Mouse (Mus musculus): ENCODE data around the gene Plcxd3. TPM values are rescaled to one million over a fixed set of nuclear protein-coding genes. Genes with fewer than 3 reads are reported as not detected.
"Not testable (repeated sequence)": the region's sequence is repeated elsewhere in the genome, so short reads cannot be mapped to it uniquely, and the experiment has no call there.

Plcxd3 gene
- polyA plus RNA-seq, 1 experiment: 0.37 TPM

- DNase-seq (ENCODE audit: low spot score): no peak
Measured at GRCm38 (mm10) chr15:4559121-4559520, 183.8 kb downstream of the Plcxd3 start.

- DNase-seq (ENCODE audit: low spot score): no peak
Measured at GRCm38 (mm10) chr15:4561431-4561970, 186.2 kb downstream of the Plcxd3 start.

- DNase-seq (ENCODE audit: low spot score): not testable (repeated sequence)
Measured at GRCm38 (mm10) chr15:4595521-4595920, 220.2 kb downstream of the Plcxd3 start.

- DNase-seq (ENCODE audit: low spot score): not testable (repeated sequence)
Measured at GRCm38 (mm10) chr15:4598661-4599060, 223.4 kb downstream of the Plcxd3 start.

GRCm38 (mm10) chr15:4599331-4599730, 224.0 kb downstream of the Plcxd3 start:
- DNase-seq (ENCODE audit: low spot score): not testable (repeated sequence)

- DNase-seq (ENCODE audit: low spot score): no peak
Measured at GRCm38 (mm10) chr15:4605630-4606029, 230.3 kb downstream of the Plcxd3 start.
